Mouse (Mus musculus) neural tube, embryonic 12.5 days (tissue): Measurements from ENCODE around the gene Prpf8. TPM values are rescaled to one million over a fixed set of nuclear protein-coding genes. Genes with fewer than 3 reads are reported as not detected.

Source experiments
- ATAC-seq: fragments of 200-750 bp; cut with Nextera tagmentation; 2 replicates; pipeline ENCODE4 v1.8.0; 2017; ENCODE audit warnings: low read depth, mild to moderate bottlenecking, moderate TSS enrichment, moderate library complexity; ENCODE audit not compliant: low FRiP score
- H3K27ac ChIP-seq: fragments of 300-500 bp; sonication (generic); 2 replicates; pipeline ENCODE4 v1.5.1; 2016
- H3K27me3 ChIP-seq: fragments of 300-500 bp; sonication (generic); replicated peaks from 2 replicates; pipeline ENCODE4 v1.6.1; 2016; ENCODE audit warnings: mild to moderate bottlenecking
- H3K36me3 ChIP-seq: fragments of 300-500 bp; sonication (generic); 2 replicates; pipeline ENCODE4 v1.6.1; 2016; ENCODE audit warnings: mild to moderate bottlenecking
- H3K4me1 ChIP-seq: fragments of 300-500 bp; sonication (generic); 2 replicates; pipeline ENCODE4 v1.6.1; 2016
- H3K4me2 ChIP-seq: fragments of 300-500 bp; sonication (generic); replicated peaks from 2 replicates; pipeline ENCODE4 v1.6.1; 2016; ENCODE audit warnings: mild to moderate bottlenecking
- H3K4me3 ChIP-seq: fragments of 300-500 bp; sonication (generic); 2 replicates; pipeline ENCODE4 v1.5.1; 2016
- H3K9ac ChIP-seq: fragments of 300-500 bp; sonication (generic); 2 replicates; pipeline ENCODE4 v1.6.1; 2016; ENCODE audit warnings: mild to moderate bottlenecking
- H3K9me3 ChIP-seq: fragments of 300-500 bp; sonication (generic); 2 replicates; pipeline ENCODE4 v1.6.1; 2016; ENCODE audit warnings: mild to moderate bottlenecking
- WGBS: fragments of 180-500 bp; shearing (Covaris S2); methylation state at CpG from one replicate; pipeline ENCODE4 v1.1.7; 2016; 5-methylcytosine and 5-hydroxymethylcytosine counted together
- polyA plus RNA-seq: library from polyadenylated mRNA; unstranded; fragments of >200 nt; fragmentation: Nextera tagmentation; extraction: Ambion mirVana; gene quantifications from 2 replicates; pipeline ENCODE4 v1.2.1, GENCODE M21; 2016

Prpf8 gene
- polyA plus RNA-seq, 1 experiment from 2014 or later, result 68.3 TPM

- no peaks in the 10 kb centered on the region for H3K27me3 ChIP-seq
- H3K4me1 ChIP-seq, result peaks cover 11% of the 10 kb centered on the region; the same call in 1 of the 2 replicates
- peaks cover 3% of the 10 kb centered on the region for H3K36me3 ChIP-seq
- no peaks in the 10 kb centered on the region for H3K9me3 ChIP-seq
- no peak overlapping the region for H3K4me3 ChIP-seq
- 84% methylated on average over 3 of the region's 3 CpGs for WGBS
- H3K9ac ChIP-seq, result no peak overlapping the region
- no peak overlapping the region for H3K27ac ChIP-seq
- no peak overlapping the region for H3K4me2 ChIP-seq
- no peak for ATAC-seq
Measured at GRCm38 (mm10) chr11:75470675-75471074, 15.9 kb upstream of the Prpf8 start.

- H3K27ac ChIP-seq, result no peak overlapping the region
- no peak overlapping the region for H3K4me3 ChIP-seq
- H3K4me2 ChIP-seq, result no peak overlapping the region
- no peaks in the 10 kb centered on the region for H3K9me3 ChIP-seq
- H3K4me1 ChIP-seq, result peaks cover 8% of the 10 kb centered on the region; the same call in 1 of the 2 replicates
- no peaks in the 10 kb centered on the region for H3K36me3 ChIP-seq
- WGBS, result 88% methylated on average over 11 of the region's 11 CpGs
- no peak overlapping the region for H3K9ac ChIP-seq
- no peak for ATAC-seq
- no peaks in the 10 kb centered on the region for H3K27me3 ChIP-seq
Measured at GRCm38 (mm10) chr11:75472469-75473081, 14.0 kb upstream of the Prpf8 start.

GRCm38 (mm10) chr11:75473376-75473775 lies 13.2 kb upstream of the Prpf8 start:
- Histone ChIP-seq H3K9me3 (no peaks in the 10 kb centered on the region), H3K36me3 (no peaks in the 10 kb centered on the region), H3K27me3 (no peaks in the 10 kb centered on the region), H3K4me2 (no peak overlapping the region), H3K9ac (no peak overlapping the region), H3K27ac (no peak overlapping the region), H3K4me3 (no peak overlapping the region), H3K4me1 (no peaks in the 10 kb centered on the region)
- no peak for ATAC-seq
- 66% methylated on average over 7 of the region's 7 CpGs for WGBS

- WGBS, result 18% methylated on average over 3 of the region's 3 CpGs
- peaks cover 9% of the 10 kb centered on the region for H3K4me1 ChIP-seq
- no peak overlapping the region for H3K27ac ChIP-seq
- H3K9ac ChIP-seq, result no peak overlapping the region
- ATAC-seq, result peak; percentile 35; the same call in 1 of the 2 replicates
- H3K27me3 ChIP-seq, result no peaks in the 10 kb centered on the region
- peaks cover 23% of the 10 kb centered on the region for H3K36me3 ChIP-seq
- H3K9me3 ChIP-seq, result no peaks in the 10 kb centered on the region
- peak overlapping the region; percentile 41 for H3K4me2 ChIP-seq
- H3K4me3 ChIP-seq, result no peak overlapping the region
Measured at GRCm38 (mm10) chr11:75486192-75486591, 424 bp upstream of the Prpf8 start.

- Histone ChIP-seq H3K4me2 (peak overlapping the region; percentile 81), H3K9ac (peak overlapping the region; percentile 93), H3K9me3 (no peaks in the 10 kb centered on the region), H3K4me1 (peaks cover 9% of the 10 kb centered on the region), H3K27ac (no peak overlapping the region), H3K27me3 (no peaks in the 10 kb centered on the region), H3K4me3 (peak overlapping the region; percentile 95), H3K36me3 (peaks cover 36% of the 10 kb centered on the region)
- WGBS, result 47% methylated on average over 6 of the region's 6 CpGs
- no peak for ATAC-seq
Measured at GRCm38 (mm10) chr11:75487496-75487895, 880 bp downstream of the Prpf8 start.

- H3K36me3 ChIP-seq, result peaks cover 99% of the 10 kb centered on the region
- no peak overlapping the region for H3K9ac ChIP-seq
- no peaks in the 10 kb centered on the region for H3K27me3 ChIP-seq
- H3K4me3 ChIP-seq, result no peak overlapping the region
- no peaks in the 10 kb centered on the region for H3K9me3 ChIP-seq
- no peaks in the 10 kb centered on the region for H3K4me1 ChIP-seq
- H3K27ac ChIP-seq, result no peak overlapping the region
- WGBS, result 94% methylated on average over 10 of the region's 10 CpGs
- ATAC-seq, result no peak
- H3K4me2 ChIP-seq, result no peak overlapping the region
Measured at GRCm38 (mm10) chr11:75494296-75495049, 7.9 kb downstream of the Prpf8 start.

GRCm38 (mm10) chr11:75498126-75498525 lies 11.5 kb downstream of the Prpf8 start:
- H3K9ac ChIP-seq, result no peak overlapping the region
- H3K27me3 ChIP-seq, result no peaks in the 10 kb centered on the region
- H3K4me2 ChIP-seq, result no peak overlapping the region
- peaks cover 99% of the 10 kb centered on the region for H3K36me3 ChIP-seq
- H3K27ac ChIP-seq, result no peak overlapping the region
- no peaks in the 10 kb centered on the region for H3K9me3 ChIP-seq
- ATAC-seq, result no peak
- 91% methylated on average over 1 of the region's 1 CpGs for WGBS
- no peak overlapping the region for H3K4me3 ChIP-seq
- no peaks in the 10 kb centered on the region for H3K4me1 ChIP-seq

GRCm38 (mm10) chr11:75508162-75508561 lies 21.5 kb downstream of the Prpf8 start:
- H3K4me2 ChIP-seq, result no peak overlapping the region
- 91% methylated on average over 4 of the region's 4 CpGs for WGBS
- H3K27me3 ChIP-seq, result no peaks in the 10 kb centered on the region
- H3K4me3 ChIP-seq, result no peak overlapping the region
- peaks cover 21% of the 10 kb centered on the region for H3K4me1 ChIP-seq
- no peak overlapping the region for H3K27ac ChIP-seq
- ATAC-seq, result no peak
- no peak overlapping the region for H3K9ac ChIP-seq
- no peaks in the 10 kb centered on the region for H3K9me3 ChIP-seq
- peaks cover 65% of the 10 kb centered on the region for H3K36me3 ChIP-seq

- no peak overlapping the region for H3K4me3 ChIP-seq
- H3K9me3 ChIP-seq, result no peaks in the 10 kb centered on the region
- no peak overlapping the region for H3K27ac ChIP-seq
- peaks cover 21% of the 10 kb centered on the region for H3K4me1 ChIP-seq
- ATAC-seq, result no peak
- H3K9ac ChIP-seq, result no peak overlapping the region
- H3K4me2 ChIP-seq, result no peak overlapping the region
- 79% methylated on average over 8 of the region's 8 CpGs for WGBS
- peaks cover 59% of the 10 kb centered on the region for H3K36me3 ChIP-seq
- no peaks in the 10 kb centered on the region for H3K27me3 ChIP-seq
Measured at GRCm38 (mm10) chr11:75508904-75509303, 22.3 kb downstream of the Prpf8 start.

- H3K4me1 ChIP-seq, result peaks cover 21% of the 10 kb centered on the region
- peak within 1 kb of the TSS; percentile 92 for H3K4me2 ChIP-seq
- H3K9me3 ChIP-seq, result no peaks in the 10 kb centered on the region
- H3K27ac ChIP-seq, result no peak within 1 kb of the TSS
- H3K36me3 ChIP-seq, result peaks cover 48% of the 10 kb centered on the region
- ATAC-seq, result peak; percentile 84
- 2% methylated on average over 43 of the region's 43 CpGs for WGBS
- no peaks in the 10 kb centered on the region for H3K27me3 ChIP-seq
- peak within 1 kb of the TSS; percentile 58 for H3K9ac ChIP-seq
- peak within 1 kb of the TSS; percentile 48 for H3K4me3 ChIP-seq
Measured at GRCm38 (mm10) chr11:75509741-75510626, 23.4 kb downstream of the Prpf8 start, which contains the start of gene Rilp. Gene Rilp, plus strand, starts transcription at chr11:75510094.

- peaks cover 44% of the 10 kb centered on the region for H3K36me3 ChIP-seq
- peak; percentile 91 for ATAC-seq
Measured at GRCm38 (mm10) chr11:75510627-75510993, 24.0 kb downstream of the Prpf8 start.

GRCm38 (mm10) chr11:75511213-75511612 lies 24.6 kb downstream of the Prpf8 start:
- peaks cover 38% of the 10 kb centered on the region for H3K36me3 ChIP-seq
- H3K4me2 ChIP-seq, result no peak overlapping the region
- 91% methylated on average over 6 of the region's 6 CpGs for WGBS
- no peak overlapping the region for H3K4me3 ChIP-seq
- H3K27me3 ChIP-seq, result no peaks in the 10 kb centered on the region
- no peak overlapping the region for H3K27ac ChIP-seq
- H3K4me1 ChIP-seq, result peaks cover 21% of the 10 kb centered on the region
- ATAC-seq, result no peak
- H3K9ac ChIP-seq, result no peak overlapping the region
- no peaks in the 10 kb centered on the region for H3K9me3 ChIP-seq

More at GRCm38 (mm10) chr11:75510627-75510993, 24.0 kb downstream of the Prpf8 start:
- peak overlapping the region; percentile 48 for H3K4me3 ChIP-seq
- peak overlapping the region; percentile 92 for H3K4me2 ChIP-seq
- no peak overlapping the region for H3K27ac ChIP-seq
- H3K27me3 ChIP-seq, result no peaks in the 10 kb centered on the region
- peak overlapping the region; percentile 58 for H3K9ac ChIP-seq
- no peaks in the 10 kb centered on the region for H3K9me3 ChIP-seq
- peaks cover 21% of the 10 kb centered on the region for H3K4me1 ChIP-seq
- 2% methylated on average over 24 of the region's 24 CpGs for WGBS
